Mouse (Mus musculus) E14TG2a.4 (cell line): ENCODE data around the gene Bptf.

Source experiments
- CTCF ChIP-seq: conservative IDR thresholded peaks from 2 replicates; pipeline ENCODE4 v1.5.1; 2014; ENCODE audit warnings: low read length
- POU5F1 ChIP-seq: IDR thresholded peaks from 2 replicates; pipeline ENCODE4 v1.6.1; 2014; ENCODE audit warnings: low read length, borderline replicate concordance

DNA sequence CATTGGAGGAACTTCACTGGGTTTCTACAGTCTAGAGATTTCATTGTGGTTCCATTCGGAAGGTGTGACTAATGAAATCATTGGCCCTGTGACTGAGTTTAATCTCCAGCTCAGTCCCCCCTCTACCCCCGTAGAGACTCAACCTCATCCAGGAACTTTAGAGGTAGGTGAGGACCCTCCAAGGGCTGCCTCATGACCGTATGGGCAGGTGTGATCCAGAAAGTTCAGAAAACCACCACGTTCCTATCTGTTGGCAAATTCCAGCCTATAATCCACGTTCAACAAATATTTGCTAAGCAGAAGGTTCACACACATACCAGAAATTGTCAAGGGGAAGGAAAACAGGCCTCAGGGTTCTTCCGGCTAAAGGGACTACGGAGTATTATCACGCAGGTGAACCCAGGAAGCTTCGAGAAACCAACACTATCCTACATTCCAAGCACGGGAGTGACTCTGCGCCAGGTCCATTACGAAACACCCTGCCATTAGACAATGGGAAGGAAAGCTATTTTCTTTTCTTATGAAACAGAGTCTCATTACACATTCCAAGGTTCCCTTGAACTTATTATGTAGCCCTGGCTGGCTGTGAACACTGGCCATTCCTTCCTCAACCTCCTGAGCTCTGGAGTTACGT lies 109.8 kb downstream of the Bptf start:
- TF ChIP-seq CTCF (no peak), POU5F1 (no peak)
